Mouse (Mus musculus): ENCODE measurements around the gene Sec14l1. TPM values are rescaled to one million over a fixed set of nuclear protein-coding genes. Genes with fewer than 3 reads are reported as not detected.
A peak's percentile ranks its signal among the peaks of the same experiment; 100 is the strongest.

The Sec14l1 gene
- polyA plus RNA-seq, 1 experiment from 2014 or later, result 46.2 TPM

- H3K36me3 ChIP-seq, result no peaks in the 10 kb centered on the region
- H3K4me1 ChIP-seq, result peaks cover 45% of the 10 kb centered on the region
- H3K27me3 ChIP-seq (ENCODE audit: insufficient read depth, poor library complexity, severe bottlenecking), result no peaks in the 10 kb centered on the region
- no peaks in the 10 kb centered on the region for H3K9me3 ChIP-seq
- no peak overlapping the region for H3K4me3 ChIP-seq
- no peak for DNase-seq (ENCODE audit: low spot score)
- 81% methylated on average over 3 of the region's 3 CpGs for WGBS
- H3K27ac ChIP-seq, result no peak overlapping the region
Observed at GRCm38 (mm10) chr11:117105315-117105714, 9.7 kb upstream of the Sec14l1 start.

- no peak overlapping the region for H3K27ac ChIP-seq
- no peak for DNase-seq (ENCODE audit: low spot score)
- WGBS, result 84% methylated on average over 7 of the region's 7 CpGs
Observed at GRCm38 (mm10) chr11:117105850-117106249, 9.1 kb upstream of the Sec14l1 start.

GRCm38 (mm10) chr11:117106633-117107334 lies 8.2 kb upstream of the Sec14l1 start:
- peaks cover 34% of the 10 kb centered on the region for H3K4me1 ChIP-seq
- no peak for DNase-seq (ENCODE audit: low spot score)
- 44% methylated on average over 13 of the region's 13 CpGs for WGBS

More at GRCm38 (mm10) chr11:117105850-117106249, 9.1 kb upstream of the Sec14l1 start:
- Histone ChIP-seq H3K9me3 (no peaks in the 10 kb centered on the region), H3K27me3 (ENCODE audit: insufficient read depth, poor library complexity, severe bottlenecking) (no peaks in the 10 kb centered on the region), H3K4me1 (peaks cover 41% of the 10 kb centered on the region), H3K36me3 (no peaks in the 10 kb centered on the region), H3K4me3 (no peak overlapping the region)

GRCm38 (mm10) chr11:117107837-117108236 lies 7.1 kb upstream of the Sec14l1 start:
- H3K27ac ChIP-seq, result no peak overlapping the region
- 81% methylated on average over 2 of the region's 2 CpGs for WGBS

More at GRCm38 (mm10) chr11:117106633-117107334, 8.2 kb upstream of the Sec14l1 start:
- Histone ChIP-seq H3K27me3 (ENCODE audit: insufficient read depth, poor library complexity, severe bottlenecking) (no peaks in the 10 kb centered on the region), H3K4me3 (no peak overlapping the region), H3K36me3 (no peaks in the 10 kb centered on the region), H3K9me3 (no peaks in the 10 kb centered on the region), H3K27ac (peak overlapping the region; percentile 0; the same call in 1 of the 2 replicates)

GRCm38 (mm10) chr11:117108595-117108994 lies 6.4 kb upstream of the Sec14l1 start:
- no peak for DNase-seq (ENCODE audit: low spot score)
- H3K27ac ChIP-seq, result peak overlapping the region; percentile 11; the same call in 1 of the 2 replicates
- H3K9me3 ChIP-seq, result no peaks in the 10 kb centered on the region
- H3K4me3 ChIP-seq, result no peak overlapping the region
- H3K36me3 ChIP-seq, result no peaks in the 10 kb centered on the region
- peaks cover 28% of the 10 kb centered on the region; the same call in 1 of the 2 replicates for H3K4me1 ChIP-seq
- H3K27me3 ChIP-seq (ENCODE audit: insufficient read depth, poor library complexity, severe bottlenecking), result no peaks in the 10 kb centered on the region
- WGBS, result 64% methylated on average over 9 of the region's 9 CpGs

More at GRCm38 (mm10) chr11:117107837-117108236, 7.1 kb upstream of the Sec14l1 start:
- H3K9me3 ChIP-seq, result no peaks in the 10 kb centered on the region
- no peaks in the 10 kb centered on the region for H3K27me3 ChIP-seq (ENCODE audit: insufficient read depth, poor library complexity, severe bottlenecking)
- H3K4me3 ChIP-seq, result no peak overlapping the region
- H3K4me1 ChIP-seq, result peaks cover 30% of the 10 kb centered on the region; the same call in 1 of the 2 replicates
- no peak for DNase-seq (ENCODE audit: low spot score)
- no peaks in the 10 kb centered on the region for H3K36me3 ChIP-seq

- Histone ChIP-seq H3K27ac (no peak overlapping the region), H3K4me3 (no peak overlapping the region), H3K9me3 (no peaks in the 10 kb centered on the region), H3K36me3 (no peaks in the 10 kb centered on the region), H3K4me1 (peaks cover 29% of the 10 kb centered on the region), H3K27me3 (ENCODE audit: insufficient read depth, poor library complexity, severe bottlenecking) (no peaks in the 10 kb centered on the region)
- no peak for DNase-seq (ENCODE audit: low spot score)
- 70% methylated on average over 12 of the region's 12 CpGs for WGBS
Observed at GRCm38 (mm10) chr11:117109179-117109954, 5.6 kb upstream of the Sec14l1 start.

- Histone ChIP-seq H3K36me3 (0 out of 2 replicates have a peak, but pooled peaks cover 1% of the 10 kb centered on the region), H3K27me3 (ENCODE audit: insufficient read depth, poor library complexity, severe bottlenecking) (no peaks in the 10 kb centered on the region), H3K4me1 (peaks cover 37% of the 10 kb centered on the region), H3K27ac (no peak overlapping the region), H3K4me3 (no peak overlapping the region), H3K9me3 (no peaks in the 10 kb centered on the region)
- DNase-seq (ENCODE audit: low spot score), result no peak
- WGBS, result 83% methylated on average over 11 of the region's 11 CpGs
Observed at GRCm38 (mm10) chr11:117111967-117112648, 2.9 kb upstream of the Sec14l1 start.

- no peak overlapping the region for H3K27ac ChIP-seq
- no peak for DNase-seq (ENCODE audit: low spot score)
- H3K9me3 ChIP-seq, result no peaks in the 10 kb centered on the region
- H3K27me3 ChIP-seq (ENCODE audit: insufficient read depth, poor library complexity, severe bottlenecking), result no peaks in the 10 kb centered on the region
- peaks cover 6% of the 10 kb centered on the region for H3K36me3 ChIP-seq
- H3K4me1 ChIP-seq, result peaks cover 41% of the 10 kb centered on the region
- H3K4me3 ChIP-seq, result no peak overlapping the region
- 25% methylated on average over 3 of the region's 3 CpGs for WGBS
Observed at GRCm38 (mm10) chr11:117112649-117113051, 2.3 kb upstream of the Sec14l1 start.

- WGBS, result 90% methylated on average over 5 of the region's 5 CpGs
- Histone ChIP-seq H3K9me3 (no peaks in the 10 kb centered on the region), H3K27me3 (ENCODE audit: insufficient read depth, poor library complexity, severe bottlenecking) (no peaks in the 10 kb centered on the region), H3K36me3 (peaks cover 11% of the 10 kb centered on the region), H3K27ac (peak overlapping the region; percentile 94; the same call in 1 of the 2 replicates), H3K4me1 (peaks cover 49% of the 10 kb centered on the region), H3K4me3 (no peak overlapping the region)
- no peak for DNase-seq (ENCODE audit: low spot score)
Observed at GRCm38 (mm10) chr11:117113377-117113776, 1.6 kb upstream of the Sec14l1 start.

- WGBS, result 51% methylated on average over 13 of the region's 13 CpGs
- Histone ChIP-seq H3K27ac (peak overlapping the region; percentile 94), H3K9me3 (no peaks in the 10 kb centered on the region), H3K4me3 (peak overlapping the region; percentile 91), H3K36me3 (peaks cover 11% of the 10 kb centered on the region), H3K27me3 (ENCODE audit: insufficient read depth, poor library complexity, severe bottlenecking) (no peaks in the 10 kb centered on the region), H3K4me1 (peaks cover 50% of the 10 kb centered on the region)
- DNase-seq (ENCODE audit: low spot score), result no peak
Observed at GRCm38 (mm10) chr11:117114231-117114591, 757 bp upstream of the Sec14l1 start.

- under 1% methylated on average over 54 of the region's 54 CpGs for WGBS
- Histone ChIP-seq H3K27ac (peak overlapping the region; percentile 94), H3K27me3 (ENCODE audit: insufficient read depth, poor library complexity, severe bottlenecking) (no peaks in the 10 kb centered on the region), H3K4me3 (peak overlapping the region; percentile 91), H3K36me3 (peaks cover 11% of the 10 kb centered on the region), H3K9me3 (no peaks in the 10 kb centered on the region), H3K4me1 (peaks cover 60% of the 10 kb centered on the region)
- no peak for DNase-seq (ENCODE audit: low spot score)
Observed at GRCm38 (mm10) chr11:117115346-117116219, 615 bp downstream of the Sec14l1 start.
